Mouse (Mus musculus) limb, embryonic 11.5 days (tissue): ENCODE data around the gene Teddm2. TPM values are rescaled to one million over a fixed set of nuclear protein-coding genes. Genes with fewer than 3 reads are reported as not detected.
"Not testable (repeated sequence)": the region's sequence is repeated elsewhere in the genome, so short reads cannot be mapped to it uniquely, and the experiment has no call there.

Source experiments
- ATAC-seq: fragments of 200-750 bp; cut with Nextera tagmentation; 2 replicates; pipeline ENCODE4 v1.8.0; 2017; ENCODE audit warnings: low read depth; ENCODE audit not compliant: insufficient number of reproducible peaks, low FRiP score, low TSS enrichment
- DNase-seq: peaks from one replicate; pipeline ENCODE4 v3.0.0-alpha.2; 2015; ENCODE audit warnings: low spot score
- H3K27ac ChIP-seq: fragments of 300-500 bp; sonication (generic); replicated peaks from 2 replicates; pipeline ENCODE4 v1.5.1; 2014; ENCODE audit warnings: low read depth, mild to moderate bottlenecking, low read length
- H3K27me3 ChIP-seq: fragments of 300-500 bp; sonication (generic); 2 replicates; pipeline ENCODE4 v1.6.1; 2014; ENCODE audit warnings: mild to moderate bottlenecking, low read length, mixed read lengths; ENCODE audit not compliant: control insufficient read depth, insufficient read depth
- H3K36me3 ChIP-seq: fragments of 300-500 bp; sonication (generic); 2 replicates; pipeline ENCODE4 v1.6.1; 2014; ENCODE audit warnings: mild to moderate bottlenecking, low read length, moderate library complexity, mixed read lengths; ENCODE audit not compliant: control insufficient read depth, insufficient read depth
- H3K4me1 ChIP-seq: fragments of 300-500 bp; sonication (generic); 2 replicates; pipeline ENCODE4 v1.6.1; 2014; ENCODE audit warnings: low read length, mixed read lengths; ENCODE audit not compliant: control insufficient read depth, insufficient read depth
- H3K4me2 ChIP-seq: fragments of 300-500 bp; sonication (generic); 2 replicates; pipeline ENCODE4 v1.6.1; 2014; ENCODE audit warnings: low read depth, mild to moderate bottlenecking, moderate library complexity; ENCODE audit not compliant: severe bottlenecking
- H3K4me3 ChIP-seq: fragments of 300-500 bp; sonication (generic); 2 replicates; pipeline ENCODE4 v1.5.1; 2014; ENCODE audit warnings: low read depth, low read length
- H3K9ac ChIP-seq: fragments of 300-500 bp; sonication (generic); 2 replicates; pipeline ENCODE4 v1.6.1; 2014; ENCODE audit warnings: mild to moderate bottlenecking, low read length
- H3K9me3 ChIP-seq: fragments of 300-500 bp; sonication (generic); 2 replicates; pipeline ENCODE4 v1.6.1; 2016; ENCODE audit warnings: low read length; ENCODE audit not compliant: control insufficient read depth
- WGBS: fragments of 180-500 bp; shearing (Covaris S2); extraction: QIAGEN DNeasy Blood & Tissue Kit; methylation state at CpG from one replicate; pipeline ENCODE4 v1.1.7; 2014; 5-methylcytosine and 5-hydroxymethylcytosine counted together
- polyA plus RNA-seq: library from polyadenylated mRNA; unstranded; fragments of >200 nt; fragmentation: Nextera tagmentation; extraction: Ambion mirVana; gene quantifications from 2 replicates; pipeline ENCODE4 v1.2.1, GENCODE M21; 2014

The Teddm2 gene
- polyA plus RNA-seq, 1 experiment from 2014 or later: 0.56 TPM

DNA sequence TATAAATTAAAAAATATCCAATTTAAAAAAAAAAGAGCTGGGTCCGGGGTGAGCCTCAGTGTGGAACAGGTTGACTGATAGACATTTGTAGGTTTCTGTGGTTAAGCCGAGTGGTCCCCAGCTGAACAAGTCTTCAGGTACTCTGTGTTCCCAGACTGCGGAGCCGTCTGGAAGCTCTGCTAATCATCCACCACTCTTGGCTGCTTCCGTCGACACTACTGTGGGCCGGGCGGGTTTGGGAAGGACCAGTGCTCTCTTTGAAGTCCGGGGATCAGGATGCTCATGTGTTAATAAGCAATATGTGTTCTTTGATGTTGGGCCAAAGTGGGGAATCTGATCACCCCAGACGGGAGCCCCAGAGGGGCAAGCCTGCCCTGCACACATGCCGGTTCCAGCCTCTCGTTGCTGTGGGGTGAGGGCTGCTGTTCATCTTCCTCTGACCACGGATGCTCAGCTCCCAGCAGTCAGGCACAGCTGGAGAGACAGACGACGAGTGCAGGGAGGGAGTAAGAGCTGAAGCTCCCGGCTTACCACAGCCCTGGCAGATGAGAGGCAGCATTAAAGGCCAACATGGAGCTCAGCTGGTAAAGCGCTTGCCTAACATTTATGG lies 13.9 kb downstream of the Teddm2 start:
- H3K4me3 ChIP-seq: no peak overlapping the region
- no peaks in the 10 kb centered on the region for H3K36me3 ChIP-seq
- H3K27ac ChIP-seq: no peak overlapping the region
- no peak overlapping the region for H3K9ac ChIP-seq
- DNase-seq: no peak
- no peaks in the 10 kb centered on the region for H3K4me1 ChIP-seq
- WGBS: 18% methylated on average over 17 of the region's 17 CpGs
- no peaks in the 10 kb centered on the region for H3K27me3 ChIP-seq
- no peak for ATAC-seq
- H3K4me2 ChIP-seq: no peak overlapping the region
- H3K9me3 ChIP-seq: no peaks in the 10 kb centered on the region

DNA sequence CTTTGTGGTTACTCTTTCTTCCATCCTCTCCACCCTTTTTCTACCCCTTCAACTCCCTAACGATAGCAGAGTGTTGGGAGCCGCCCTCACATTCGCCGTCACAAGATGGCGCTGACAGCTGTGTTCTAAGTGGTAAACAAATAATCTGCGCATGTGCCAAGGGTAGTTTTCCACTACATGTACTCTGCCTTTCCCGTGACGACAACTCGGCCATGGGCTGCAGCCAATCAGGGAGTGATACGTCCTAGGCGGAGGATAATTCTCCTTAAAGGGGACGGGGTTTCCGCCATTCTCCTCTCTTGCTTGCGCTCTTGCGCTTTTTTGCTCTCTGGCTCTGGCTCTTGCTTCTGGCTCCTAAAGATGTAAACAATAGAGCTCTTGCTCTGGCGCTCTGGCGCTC lies 19.6 kb downstream of the Teddm2 start:
- H3K36me3 ChIP-seq, ATAC-seq, H3K9ac ChIP-seq, H3K27ac ChIP-seq, H3K4me1 ChIP-seq, H3K9me3 ChIP-seq, DNase-seq, H3K4me2 ChIP-seq, H3K4me3 ChIP-seq, H3K27me3 ChIP-seq: not testable (repeated sequence)
- 95% methylated on average over 17 of the region's 17 CpGs for WGBS

DNA sequence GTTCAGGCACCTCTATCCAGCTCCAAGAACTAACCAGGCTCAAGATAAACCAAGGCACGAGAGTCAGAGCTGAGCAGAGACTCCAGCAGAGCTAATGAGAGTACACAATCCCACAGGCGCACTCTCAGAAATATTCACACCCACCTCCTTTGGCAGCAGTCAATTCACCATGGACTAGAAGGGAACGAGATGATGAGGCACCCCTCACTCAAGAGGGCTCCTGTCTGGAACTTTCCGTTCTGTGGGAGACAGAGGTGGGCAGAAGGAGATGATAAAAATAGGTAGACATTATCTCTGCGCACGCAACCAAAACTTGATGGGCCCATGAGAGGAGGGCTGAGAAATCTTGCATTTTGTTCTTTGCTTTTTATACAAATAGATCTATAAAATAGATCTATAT lies 26.0 kb downstream of the Teddm2 start, which contains the start of gene Teddm1b:
Gene Teddm1b, plus strand, starts transcription at position 301 of the 400 bp plus-strand sequence.
- Histone ChIP-seq H3K9ac (no peak within 1 kb of the TSS), H3K27ac (no peak within 1 kb of the TSS), H3K4me3 (no peak within 1 kb of the TSS), H3K4me2 (no peak within 1 kb of the TSS), H3K4me1 (no peaks in the 10 kb centered on the region), H3K9me3 (no peaks in the 10 kb centered on the region), H3K27me3 (no peaks in the 10 kb centered on the region), H3K36me3 (no peaks in the 10 kb centered on the region)
- DNase-seq (no peak), ATAC-seq (no peak)
- WGBS: 92% methylated on average over 6 of the region's 6 CpGs

DNA sequence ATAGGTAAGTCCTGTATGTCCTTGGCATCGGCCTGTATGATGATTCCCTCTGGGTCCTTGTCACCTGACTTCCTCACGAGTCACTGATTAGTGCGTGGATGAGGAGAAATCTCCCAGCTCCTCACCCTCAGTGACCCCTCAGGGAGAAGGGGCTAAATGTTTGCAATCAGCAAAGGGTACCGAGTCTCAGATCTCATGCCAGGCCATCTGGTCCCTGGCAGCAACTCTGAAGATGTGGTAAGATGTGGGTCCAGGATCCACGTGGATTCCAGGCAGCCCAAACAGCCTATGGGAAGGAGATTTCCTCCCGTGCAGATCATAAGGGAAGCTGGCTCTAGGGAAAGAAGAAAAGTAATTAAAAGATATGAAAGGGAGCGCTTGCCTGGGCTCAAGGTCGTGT lies 44.1 kb downstream of the Teddm2 start:
- Histone ChIP-seq H3K4me1 (0 out of 2 replicates have a peak, but pooled peaks cover 2% of the 10 kb centered on the region), H3K27ac (no peak overlapping the region), H3K36me3 (no peaks in the 10 kb centered on the region), H3K27me3 (no peaks in the 10 kb centered on the region), H3K4me2 (no peak overlapping the region), H3K9ac (no peak overlapping the region), H3K9me3 (no peaks in the 10 kb centered on the region), H3K4me3 (no peak overlapping the region)
- DNase-seq (no peak), ATAC-seq (no peak)
- 81% methylated on average over 8 of the region's 8 CpGs for WGBS

DNA sequence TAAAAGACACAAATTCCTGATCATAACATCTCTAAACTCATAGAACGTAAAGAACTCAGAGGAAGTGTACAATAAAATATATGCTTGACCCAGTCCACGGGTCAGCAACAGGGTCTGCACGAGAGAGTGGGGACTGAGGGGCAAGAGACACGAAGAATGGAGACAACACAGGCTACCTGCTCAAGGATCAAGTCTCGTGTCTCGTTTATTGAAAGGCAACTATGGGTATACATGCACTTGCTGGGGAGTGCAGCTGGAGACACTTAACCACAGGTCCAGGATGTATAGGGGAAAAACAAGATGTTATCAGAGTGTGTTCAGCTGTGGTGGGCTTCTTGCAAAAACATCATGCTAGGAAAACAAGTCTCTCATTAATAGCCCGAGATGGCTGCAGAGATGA lies 47.3 kb downstream of the Teddm2 start:
- not testable (repeated sequence) for H3K4me2 ChIP-seq, H3K9ac ChIP-seq, H3K9me3 ChIP-seq, DNase-seq, H3K4me1 ChIP-seq, H3K4me3 ChIP-seq, H3K36me3 ChIP-seq, ATAC-seq, H3K27me3 ChIP-seq, H3K27ac ChIP-seq
- WGBS: 81% methylated on average over 7 of the region's 7 CpGs

DNA sequence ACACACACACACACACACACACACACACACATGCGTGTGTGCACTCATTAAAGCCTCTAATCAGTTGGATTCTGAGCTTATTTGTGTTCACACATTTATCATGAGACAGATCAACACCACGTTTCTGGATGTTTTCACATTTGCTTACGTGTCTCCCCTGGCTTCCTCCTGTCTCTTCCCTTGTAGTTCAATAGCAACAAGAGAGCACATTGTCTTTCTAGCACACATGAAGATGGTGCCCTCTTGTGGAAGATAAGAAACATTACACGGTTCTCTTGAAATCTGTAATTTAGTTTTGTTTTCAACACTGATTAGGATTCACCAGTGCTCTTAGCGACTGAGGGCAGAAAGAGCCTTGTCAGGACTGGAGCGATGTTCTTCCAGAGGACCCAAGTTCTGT lies 53.2 kb downstream of the Teddm2 start:
- no peak overlapping the region for H3K4me2 ChIP-seq
- no peak overlapping the region for H3K4me3 ChIP-seq
- no peaks in the 10 kb centered on the region for H3K27me3 ChIP-seq
- H3K27ac ChIP-seq: no peak overlapping the region
- DNase-seq (no peak), ATAC-seq (no peak)
- no peaks in the 10 kb centered on the region for H3K36me3 ChIP-seq
- 37% methylated on average over 6 of the region's 6 CpGs for WGBS
- H3K9ac ChIP-seq: no peak overlapping the region
- 0 out of 2 replicates have a peak, but pooled peaks cover 2% of the 10 kb centered on the region for H3K4me1 ChIP-seq
- H3K9me3 ChIP-seq: no peaks in the 10 kb centered on the region

DNA sequence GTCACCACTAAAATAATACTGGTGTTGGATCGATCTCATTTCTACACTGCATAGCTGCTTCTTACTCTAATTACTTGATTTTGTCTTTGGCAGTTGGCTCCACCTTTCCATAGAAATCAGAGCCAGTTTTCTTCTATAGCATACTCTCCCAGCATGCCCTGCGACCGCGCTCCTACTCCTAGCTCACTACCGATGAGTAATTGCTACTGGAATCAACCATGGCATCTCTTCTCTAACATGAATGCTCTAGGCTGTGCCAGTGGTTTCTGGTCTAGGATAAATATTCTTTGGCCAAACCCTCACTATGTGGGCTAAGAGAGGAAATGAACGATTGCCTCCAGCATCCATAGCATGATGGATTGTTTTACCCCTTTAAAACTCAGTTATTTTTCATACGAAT lies 53.6 kb downstream of the Teddm2 start:
- DNase-seq (no peak), ATAC-seq (no peak)
- no peak overlapping the region for H3K27ac ChIP-seq
- no peak overlapping the region for H3K4me3 ChIP-seq
- no peak overlapping the region for H3K4me2 ChIP-seq
- no peaks in the 10 kb centered on the region for H3K27me3 ChIP-seq
- WGBS: 92% methylated on average over 7 of the region's 7 CpGs
- 0 out of 2 replicates have a peak, but pooled peaks cover under 1% of the 10 kb centered on the region for H3K4me1 ChIP-seq
- no peaks in the 10 kb centered on the region for H3K36me3 ChIP-seq
- H3K9me3 ChIP-seq: no peaks in the 10 kb centered on the region
- no peak overlapping the region for H3K9ac ChIP-seq

DNA sequence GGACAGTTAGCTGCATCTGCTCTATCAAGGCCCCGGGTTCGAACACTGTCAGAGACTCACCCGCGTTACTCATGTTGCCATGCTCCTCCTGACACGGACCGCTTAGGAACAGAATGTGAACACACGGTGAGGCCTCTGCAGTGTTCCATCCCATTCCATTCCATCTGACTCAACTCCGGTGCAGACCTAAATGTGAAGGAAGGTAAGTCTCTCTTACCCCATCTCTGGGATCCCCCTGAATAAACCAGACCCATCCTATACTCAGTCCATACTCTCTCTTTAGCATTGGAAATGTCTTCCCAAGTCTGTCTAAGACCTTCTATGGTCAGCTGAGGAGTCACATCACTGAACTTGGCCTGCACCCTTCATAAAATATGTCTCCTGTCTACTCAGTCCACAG lies 56.0 kb downstream of the Teddm2 start, which contains the start of gene Rgsl1:
Gene Rgsl1, minus strand, starts transcription at position 101 of the 400 bp plus-strand sequence.
- ATAC-seq (no peak), DNase-seq (no peak)
- H3K27ac ChIP-seq: no peak within 1 kb of the TSS
- no peak within 1 kb of the TSS for H3K4me3 ChIP-seq
- no peaks in the 10 kb centered on the region for H3K36me3 ChIP-seq
- H3K9ac ChIP-seq: no peak within 1 kb of the TSS
- H3K4me2 ChIP-seq: no peak within 1 kb of the TSS
- 95% methylated on average over 8 of the region's 8 CpGs for WGBS
- H3K4me1 ChIP-seq: no peaks in the 10 kb centered on the region
- no peaks in the 10 kb centered on the region for H3K9me3 ChIP-seq
- H3K27me3 ChIP-seq: no peaks in the 10 kb centered on the region
